Comparison of ENCODE assay signal across 9 mouse cellular contexts in the genomic region with DNA sequence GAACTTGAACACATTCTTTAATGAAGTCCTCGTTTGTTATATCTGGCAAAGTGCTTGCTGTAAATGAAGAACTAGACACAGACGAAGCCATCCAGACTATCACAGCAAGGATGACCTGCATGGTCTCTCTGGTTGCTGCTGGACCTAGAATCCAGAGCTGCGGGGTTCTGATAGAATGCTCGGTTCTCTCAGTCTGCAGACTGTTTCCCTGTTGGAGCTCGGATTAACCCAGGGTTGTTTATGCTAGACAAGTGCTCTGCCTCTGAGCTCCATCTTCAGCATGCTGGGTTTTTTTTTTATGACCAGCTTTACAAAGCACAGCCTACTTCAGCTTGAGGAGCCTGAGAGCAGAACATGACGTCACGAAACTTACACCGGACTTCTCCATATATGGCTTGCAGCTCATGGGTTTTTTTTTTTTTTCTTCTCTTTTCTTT. TPM values are rescaled to one million over a fixed set of nuclear protein-coding genes. Genes with fewer than 3 reads are reported as not detected.
DNase-seq lines count a peak whose midpoint lies in the region; ATAC-seq and TF ChIP-seq lines count a peak whose summit lies in the region.
"Had no signal": no experiment of that assay in that cellular context is flagged by ENCODE, and none has a peak within 500 bp of the region (broad histone marks: within the 10 kb centered on the region; RNA-seq: fewer than 3 reads in every experiment).

No protein-coding gene starts in this region.

- TF ChIP-seq POLR2A in bone marrow macrophage, adult 2 months (IDR thresholded peaks at IDR 0.05; ENCODE audit: borderline replicate concordance, low read depth, low read length): peak; percentile 71; the same call in 1 of the 2 replicates

- no peak for TF ChIP-seq CTCF in bone marrow macrophage, adult 2 months (IDR thresholded peaks at IDR 0.05; ENCODE audit: low read depth, low read length)

- H3K9ac ChIP-seq in liver, embryonic 16.5 days (ENCODE audit: low read depth, low read length): no peak overlapping the region
- H3K9ac ChIP-seq in forebrain, embryonic 12.5 days: no peak overlapping the region
- H3K9ac ChIP-seq: heart, embryonic 13.5 days had no signal

- peaks cover 39% of the 10 kb centered on the region for H3K4me1 ChIP-seq in bone marrow macrophage, adult 2 months (ENCODE audit: control insufficient read depth, insufficient read depth, low read length)
- H3K4me1 ChIP-seq in liver, embryonic 16.5 days (ENCODE audit: control insufficient read depth, low read depth, low read length): peaks cover 11% of the 10 kb centered on the region
- H3K4me1 ChIP-seq in forebrain, embryonic 12.5 days: no peaks in the 10 kb centered on the region
- H3K4me1 ChIP-seq: heart, embryonic 13.5 days had no signal

- H3K4me2 ChIP-seq in liver, embryonic 16.5 days (ENCODE audit: low read depth, low read length): peak overlapping the region; percentile 19
- H3K4me2 ChIP-seq in forebrain, embryonic 12.5 days: no peak overlapping the region
- H3K4me2 ChIP-seq: heart, embryonic 13.5 days had no signal

- H3K9me3 ChIP-seq in liver, embryonic 16.5 days (replicated peaks; ENCODE audit: control insufficient read depth, low read length): no peaks in the 10 kb centered on the region
- no peaks in the 10 kb centered on the region for H3K9me3 ChIP-seq in forebrain, embryonic 12.5 days
- H3K9me3 ChIP-seq: heart, embryonic 13.5 days had no signal

- no peaks in the 10 kb centered on the region for H3K27me3 ChIP-seq in liver, embryonic 16.5 days (ENCODE audit: control insufficient read depth, insufficient read depth, low read depth, low read length)
- no peaks in the 10 kb centered on the region for H3K27me3 ChIP-seq in forebrain, embryonic 12.5 days
- H3K27me3 ChIP-seq: heart, embryonic 13.5 days had no signal

- H3K27ac ChIP-seq in bone marrow macrophage, adult 2 months (ENCODE audit: insufficient read depth, low read depth, low read length): peak overlapping the region; percentile 97
- H3K27ac ChIP-seq in liver, embryonic 16.5 days (ENCODE audit: low read length): peak overlapping the region; percentile 26
- no peak overlapping the region for H3K27ac ChIP-seq in forebrain, embryonic 12.5 days
- H3K27ac ChIP-seq: heart, embryonic 13.5 days had no signal

- H3K36me3 ChIP-seq in liver, embryonic 16.5 days (ENCODE audit: control insufficient read depth, insufficient read depth): no peaks in the 10 kb centered on the region
- H3K36me3 ChIP-seq in forebrain, embryonic 12.5 days (replicated peaks): no peaks in the 10 kb centered on the region
- H3K36me3 ChIP-seq: heart, embryonic 13.5 days had no signal

- 34% methylated on average over 8 of the region's 8 CpGs for WGBS in liver, embryonic 16.5 days (ENCODE audit: insufficient replicate concordance)
- 80% methylated on average over 8 of the region's 8 CpGs for WGBS in forebrain, embryonic 12.5 days

- DNase-seq in CD4-positive helper T cell, adult 2 months (ENCODE audit: low read depth, low spot score): peak; percentile 92
- peak; percentile 55 to 58 for DNase-seq in spleen, postnatal 36 days (ENCODE audit: low spot score in 2 of 2)
- no peak for DNase-seq in right cerebral cortex, postnatal 4 days
- no peak for DNase-seq in layer of hippocampus, adult 9-10 months (ENCODE audit: low spot score)
- DNase-seq: kidney, postnatal 36 days had no signal

- ATAC-seq in liver, embryonic 16.5 days (ENCODE audit: low read depth): no peak
- ATAC-seq in forebrain, embryonic 12.5 days (ENCODE audit: low FRiP score): no peak

- peak overlapping the region; percentile 85 for H3K4me3 ChIP-seq in bone marrow macrophage, adult 2 months (ENCODE audit: insufficient read depth, low read length)
- peak overlapping the region; percentile 10 for H3K4me3 ChIP-seq in liver, embryonic 16.5 days (ENCODE audit: low read depth, low read length)
- H3K4me3 ChIP-seq in forebrain, embryonic 12.5 days (replicated peaks): no peak overlapping the region
- H3K4me3 ChIP-seq: heart, embryonic 13.5 days had no signal

RNA-seq across cellular contexts. Expression of a gene that starts 5.5 kb away (rescaled TPM):
- polyA plus RNA-seq in bone marrow macrophage, adult 2 months (2012; ENCODE audit: insufficient read depth, insufficient read length, missing spikeins): 788 and 790 TPM in 2 replicates
- polyA plus RNA-seq in liver, embryonic 16.5 days (2015; fragmentation: Nextera tagmentation; extraction: Ambion mirVana): 7.6 and 10.4 TPM in 2 replicates
- polyA plus RNA-seq in forebrain, embryonic 12.5 days (2016; fragmentation: Nextera tagmentation; extraction: Ambion mirVana): 0.44 and 1.0 TPM in 2 replicates

RNA-seq across cellular contexts. Expression of a gene that starts 24.5 kb away (rescaled TPM):
- polyA plus RNA-seq in bone marrow macrophage, adult 2 months (2012; ENCODE audit: insufficient read depth, insufficient read length, missing spikeins): 16.8 and 19.4 TPM in 2 replicates
- polyA plus RNA-seq in liver, embryonic 16.5 days (2015; fragmentation: Nextera tagmentation; extraction: Ambion mirVana): 16.1 and 17.2 TPM in 2 replicates
- polyA plus RNA-seq in forebrain, embryonic 12.5 days (2016; fragmentation: Nextera tagmentation; extraction: Ambion mirVana): 59.1 and 61.2 TPM in 2 replicates

Comparison
In these comparisons a context has a peak if more than half of its experiments do, and no peak if none do; other contexts are left out.
1. DNase-seq: peak in CD4-positive helper T cell, adult 2 months (single experiment) and spleen, postnatal 36 days (2 of 2); none in right cerebral cortex, postnatal 4 days (single experiment) and layer of hippocampus, adult 9-10 months (single experiment).
2. RNA of a gene that starts 5.5 kb away (polyA plus RNA-seq): 788 to 790 TPM in bone marrow macrophage, adult 2 months; 7.6 to 10.4 TPM in liver, embryonic 16.5 days and 0.44 to 1.0 TPM in forebrain, embryonic 12.5 days; every median in the first group is over 10 times any median in the second.